Mouse (Mus musculus) midbrain, embryonic 11.5 days (tissue): Measurements from ENCODE around the gene Gcc1. TPM values are rescaled to one million over a fixed set of nuclear protein-coding genes. Genes with fewer than 3 reads are reported as not detected.

Experiments
- ATAC-seq: fragments of 200-750 bp; cut with Nextera tagmentation; 2 replicates; pipeline ENCODE4 v1.8.0; 2017; ENCODE audit warnings: moderate TSS enrichment, moderate library complexity; ENCODE audit not compliant: low FRiP score
- DNase-seq: peaks from one replicate; pipeline ENCODE4 v3.0.0; 2015; ENCODE audit warnings: low spot score; ENCODE audit errors: missing footprints
- H3K27ac ChIP-seq: fragments of 300-500 bp; sonication (generic); 2 replicates; pipeline ENCODE4 v1.5.1; 2014; ENCODE audit warnings: low read depth, low read length
- H3K27me3 ChIP-seq: fragments of 300-500 bp; sonication (generic); 2 replicates; pipeline ENCODE4 v1.6.1; 2014; ENCODE audit warnings: mild to moderate bottlenecking, low read length, moderate library complexity, mixed read lengths; ENCODE audit not compliant: control insufficient read depth, insufficient read depth
- H3K36me3 ChIP-seq: fragments of 300-500 bp; sonication (generic); 2 replicates; pipeline ENCODE4 v1.6.1; 2014; ENCODE audit warnings: mild to moderate bottlenecking, low read length, moderate library complexity, mixed read lengths; ENCODE audit not compliant: control insufficient read depth, insufficient read depth
- H3K4me1 ChIP-seq: fragments of 300-500 bp; sonication (generic); 2 replicates; pipeline ENCODE4 v1.6.1; 2014; ENCODE audit warnings: low read length; ENCODE audit not compliant: control insufficient read depth, insufficient read depth
- H3K4me2 ChIP-seq: fragments of 300-500 bp; sonication (generic); 2 replicates; pipeline ENCODE4 v1.6.1; 2014; ENCODE audit warnings: mild to moderate bottlenecking, moderate library complexity
- H3K4me3 ChIP-seq: fragments of 300-500 bp; sonication (generic); 2 replicates; pipeline ENCODE4 v1.5.1; 2014; ENCODE audit warnings: low read depth, low read length
- H3K9ac ChIP-seq: fragments of 300-500 bp; sonication (generic); 2 replicates; pipeline ENCODE4 v1.6.1; 2014; ENCODE audit warnings: low read length
- H3K9me3 ChIP-seq: fragments of 300-500 bp; sonication (generic); 2 replicates; pipeline ENCODE4 v1.6.1; 2016; ENCODE audit warnings: low read length; ENCODE audit not compliant: control insufficient read depth
- WGBS: fragments of 180-500 bp; shearing (Covaris S2); extraction: QIAGEN DNeasy Blood & Tissue Kit; methylation state at CpG from one replicate; pipeline ENCODE4 v1.1.7; 2014; 5-methylcytosine and 5-hydroxymethylcytosine counted together
- polyA plus RNA-seq: library from polyadenylated mRNA; unstranded; fragments of >200 nt; fragmentation: Nextera tagmentation; extraction: Ambion mirVana; gene quantifications from 2 replicates; pipeline ENCODE4 v1.2.1, GENCODE M21; 2014

The Gcc1 gene
- polyA plus RNA-seq, 1 experiment from 2014 or later = 8.9 TPM

DNA sequence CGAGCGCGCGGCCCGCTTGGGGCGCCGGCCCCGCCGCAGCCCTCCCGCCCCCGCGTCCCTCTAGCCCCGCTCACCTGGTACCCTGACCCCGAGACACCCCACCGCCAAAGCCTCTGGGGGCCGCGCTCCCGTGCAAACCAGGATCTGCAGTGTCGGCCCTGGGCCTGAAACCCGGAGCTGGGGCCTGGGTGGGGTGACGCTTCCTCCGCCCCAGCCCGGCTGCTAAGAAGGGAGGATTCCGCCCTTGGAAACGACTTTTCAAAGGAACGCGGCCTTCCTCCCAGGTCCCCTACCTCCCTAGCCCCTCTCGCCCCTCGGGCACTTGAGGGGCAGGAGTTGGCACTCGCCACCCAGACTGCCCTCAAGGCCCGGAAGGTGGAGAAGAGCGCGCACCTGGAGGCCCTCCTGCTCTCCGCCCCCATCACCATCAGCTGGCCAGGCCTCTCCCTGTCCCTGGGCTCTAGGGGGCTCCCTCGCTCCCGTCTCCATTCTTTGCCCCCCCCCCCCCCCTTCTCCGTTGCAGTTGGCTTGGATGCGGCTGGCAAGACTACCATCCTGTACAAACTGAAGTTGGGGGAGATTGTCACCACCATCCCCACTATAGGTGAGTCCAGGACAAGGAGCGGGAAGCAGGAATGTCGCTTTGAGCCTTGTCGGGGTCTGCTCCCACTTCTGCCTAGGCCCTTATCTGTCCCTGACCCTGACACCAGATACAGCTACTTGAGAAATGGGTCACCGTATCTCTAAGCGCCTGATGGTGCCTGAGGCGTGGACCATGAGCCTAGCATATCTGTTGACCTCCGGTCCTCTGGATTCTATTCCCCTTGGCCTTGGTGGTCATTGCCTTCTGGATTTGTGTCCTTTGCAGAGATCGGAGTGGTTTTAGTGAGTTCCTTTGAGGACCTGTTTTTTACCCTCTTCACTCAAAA is 4.2 kb downstream of the Gcc1 start:
- Histone ChIP-seq H3K4me3 (peak overlapping the region; percentile 92), H3K9me3 (no peaks in the 10 kb centered on the region), H3K36me3 (peaks cover 3% of the 10 kb centered on the region; the same call in 1 of the 2 replicates), H3K9ac (peak overlapping the region; percentile 95), H3K4me1 (peaks cover 27% of the 10 kb centered on the region), H3K27ac (peak overlapping the region; percentile 57), H3K27me3 (no peaks in the 10 kb centered on the region), H3K4me2 (peak overlapping the region; percentile 73)
- WGBS = 11% methylated on average over 39 of the region's 46 CpGs
- peak; percentile 95 for DNase-seq
- ATAC-seq = peak; percentile 67

DNA sequence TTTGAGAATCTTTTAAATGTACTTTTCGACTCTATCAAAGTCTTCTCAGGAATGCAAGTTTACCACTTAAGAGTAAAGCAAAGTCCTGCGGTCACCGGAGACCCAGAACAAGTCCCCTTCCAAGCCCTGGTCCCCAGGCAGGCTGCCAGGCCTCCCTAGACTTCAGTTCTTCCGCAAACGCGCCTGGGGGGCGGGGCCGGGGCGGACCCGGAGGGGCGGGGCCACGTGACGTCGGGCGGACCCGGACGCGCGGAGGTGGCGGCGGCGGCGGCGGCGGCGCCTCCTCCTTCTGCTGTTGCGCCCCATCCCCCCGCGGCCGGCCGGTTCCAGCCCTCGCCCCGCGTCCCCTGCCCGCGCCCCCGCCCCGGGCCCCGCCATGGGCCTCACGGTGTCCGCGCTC is 4.9 kb downstream of the Gcc1 start, which contains the start of gene Arf5:
Arf5 (plus strand) TSS at position 248 of the 400 bp plus-strand sequence.
- ATAC-seq = peak; percentile 83
- Histone ChIP-seq H3K27me3 (no peaks in the 10 kb centered on the region), H3K4me1 (peaks cover 27% of the 10 kb centered on the region), H3K36me3 (peaks cover 3% of the 10 kb centered on the region; the same call in 1 of the 2 replicates), H3K4me3 (peak within 1 kb of the TSS; percentile 92), H3K9ac (peak within 1 kb of the TSS; percentile 95), H3K9me3 (no peaks in the 10 kb centered on the region), H3K4me2 (peak within 1 kb of the TSS; percentile 73), H3K27ac (peak within 1 kb of the TSS; percentile 57)
- DNase-seq = peak; percentile 99
- 1% methylated on average over 34 of the region's 42 CpGs for WGBS

DNA sequence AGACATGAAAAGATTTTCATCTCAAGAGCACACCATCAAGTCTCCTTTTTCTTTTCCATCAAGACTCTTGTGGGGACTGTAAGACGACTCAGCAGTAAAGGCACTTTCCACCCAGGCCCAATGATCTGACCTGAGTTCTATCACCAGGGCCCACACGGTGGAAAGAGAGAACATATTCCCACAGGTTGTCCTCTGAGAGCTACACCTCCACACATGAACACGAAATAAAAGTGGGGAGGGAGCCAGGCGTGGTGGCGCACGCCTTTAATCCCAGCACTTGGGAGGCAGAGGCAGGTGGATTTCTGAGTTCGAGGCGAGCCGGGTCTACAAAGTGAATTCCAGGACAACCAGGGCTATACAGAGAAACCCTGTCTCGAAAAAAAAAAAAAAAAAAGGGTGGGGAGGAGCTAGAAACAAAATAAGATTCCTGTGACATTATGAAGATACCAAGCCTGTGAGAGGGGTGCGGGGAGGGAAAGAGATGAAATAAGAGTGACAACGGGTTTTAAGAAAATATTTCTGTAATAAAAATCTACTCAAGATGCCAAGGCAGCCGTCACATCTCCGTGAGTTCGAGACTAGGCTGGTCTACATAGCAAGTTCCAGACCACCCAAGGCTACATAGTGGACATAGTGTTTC is 5.4 kb downstream of the Gcc1 start:
- Histone ChIP-seq H3K27ac (no peak overlapping the region), H3K36me3 (peaks cover 3% of the 10 kb centered on the region; the same call in 1 of the 2 replicates), H3K4me3 (peak overlapping the region; percentile 92; the same call in 1 of the 2 replicates), H3K27me3 (no peaks in the 10 kb centered on the region), H3K4me2 (peak overlapping the region; percentile 73; the same call in 1 of the 2 replicates), H3K9me3 (no peaks in the 10 kb centered on the region), H3K4me1 (peaks cover 27% of the 10 kb centered on the region), H3K9ac (no peak overlapping the region)
- DNase-seq = no peak
- ATAC-seq = peak; percentile 20; the same call in 1 of the 2 replicates
- 68% methylated on average over 15 of the region's 15 CpGs for WGBS

DNA sequence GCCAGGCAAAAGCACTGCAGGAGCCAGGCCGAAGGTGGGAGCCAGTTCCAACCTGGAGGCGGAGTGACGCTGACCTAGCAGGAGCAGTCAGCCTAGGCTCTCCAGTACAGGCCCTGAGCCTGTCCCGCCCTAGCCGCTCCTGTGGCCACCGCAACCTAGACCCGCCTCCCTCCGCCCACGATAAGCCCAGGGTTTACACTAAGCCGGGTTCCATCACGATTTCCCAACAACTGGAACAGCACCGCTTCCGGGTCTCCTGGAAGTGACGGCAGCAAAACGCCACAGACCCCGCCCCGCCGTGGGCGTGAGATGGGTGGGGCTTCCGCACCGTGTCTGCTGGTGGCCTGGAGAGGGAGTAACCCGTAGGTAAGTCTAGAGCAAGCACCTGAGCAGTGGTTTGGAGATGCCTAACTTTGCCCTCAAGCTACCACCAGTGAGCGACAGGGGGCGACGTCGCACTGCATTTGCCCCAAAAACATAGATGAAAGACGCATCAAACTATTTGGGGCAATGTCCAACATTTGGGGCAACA is 6.7 kb downstream of the Gcc1 start:
- ATAC-seq = peak; percentile 81
- Histone ChIP-seq H3K36me3 (no peaks in the 10 kb centered on the region; the same call in 1 of the 2 replicates), H3K9me3 (no peaks in the 10 kb centered on the region), H3K27ac (no peak overlapping the region), H3K9ac (peak overlapping the region; percentile 70), H3K27me3 (no peaks in the 10 kb centered on the region), H3K4me2 (peak overlapping the region; percentile 94), H3K4me1 (peaks cover 27% of the 10 kb centered on the region), H3K4me3 (peak overlapping the region; percentile 59)
- DNase-seq = peak; percentile 99
- WGBS = under 1% methylated on average over 27 of the region's 27 CpGs

DNA sequence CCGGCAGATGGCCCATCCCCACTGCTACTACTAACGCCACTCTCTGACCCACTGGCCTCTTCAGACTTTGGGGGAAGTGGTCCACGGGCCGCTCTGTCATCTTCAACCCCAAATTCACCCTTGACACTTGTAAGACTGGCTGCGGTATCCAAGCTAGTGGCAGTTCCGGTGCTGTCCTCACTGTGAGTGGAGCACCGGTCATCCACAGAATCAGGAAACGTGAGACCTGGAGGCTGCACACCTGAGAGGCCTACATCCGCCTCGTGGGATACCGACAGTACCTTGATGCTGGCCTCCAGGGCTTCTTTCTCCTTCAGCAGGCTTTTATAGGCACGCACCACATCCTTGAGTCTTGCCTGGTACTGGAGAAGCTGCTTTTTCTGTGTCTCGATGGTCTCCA is 7.3 kb downstream of the Gcc1 start:
- H3K4me1 ChIP-seq = peaks cover 27% of the 10 kb centered on the region
- no peak for ATAC-seq
- H3K27ac ChIP-seq = no peak overlapping the region
- H3K4me2 ChIP-seq = peak overlapping the region; percentile 94
- H3K36me3 ChIP-seq = no peaks in the 10 kb centered on the region; the same call in 1 of the 2 replicates
- DNase-seq = no peak
- H3K4me3 ChIP-seq = peak overlapping the region; percentile 59
- H3K9me3 ChIP-seq = no peaks in the 10 kb centered on the region
- no peaks in the 10 kb centered on the region for H3K27me3 ChIP-seq
- H3K9ac ChIP-seq = peak overlapping the region; percentile 70
- WGBS = 22% methylated on average over 13 of the region's 13 CpGs

DNA sequence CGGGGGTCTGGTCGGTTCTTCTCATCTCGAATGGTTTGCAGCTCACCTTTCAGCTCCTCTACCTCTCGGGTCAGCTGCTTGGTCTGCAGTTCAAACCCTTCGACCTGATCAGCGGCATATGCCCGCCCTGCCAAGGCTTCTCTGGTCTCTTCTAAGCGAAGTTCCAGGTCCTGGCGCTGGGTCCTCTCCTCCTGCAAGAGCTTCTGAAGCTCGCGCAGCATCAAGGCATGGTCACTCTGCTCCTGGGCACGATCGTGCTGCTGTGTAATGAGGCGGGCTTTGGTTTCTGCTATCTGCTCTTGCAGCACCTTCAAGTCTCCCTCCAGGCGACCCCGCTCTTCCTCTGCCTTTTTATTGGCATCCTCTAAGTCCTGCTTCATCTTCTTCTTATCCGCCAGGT is 7.8 kb downstream of the Gcc1 start:
- H3K9ac ChIP-seq = no peak overlapping the region
- WGBS = 82% methylated on average over 17 of the region's 17 CpGs

DNA sequence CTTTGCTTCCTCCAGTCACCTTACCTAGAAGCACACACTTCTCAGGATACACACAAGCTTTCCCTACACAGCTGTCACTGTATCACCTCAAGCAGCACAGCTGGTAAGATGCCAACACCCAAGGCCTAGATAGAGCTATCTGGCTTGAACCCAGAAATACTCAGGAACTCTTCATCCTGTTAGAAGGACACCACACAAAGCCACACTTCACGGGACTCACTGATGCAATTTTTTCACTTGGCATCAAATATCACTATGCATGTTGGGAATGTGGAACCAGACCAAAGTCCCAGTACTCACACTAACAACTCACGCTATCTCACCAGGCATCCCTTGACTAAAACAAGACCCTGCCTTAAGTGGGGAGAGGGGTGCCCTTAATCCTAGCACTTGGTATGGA is 8.5 kb downstream of the Gcc1 start:
- ATAC-seq (no peak), DNase-seq (no peak)
- H3K9ac ChIP-seq = 0 out of 2 replicates have a peak overlapping the region, but pooled peaks have one; percentile 16
- peaks cover 3% of the 10 kb centered on the region; the same call in 1 of the 2 replicates for H3K36me3 ChIP-seq
- H3K27me3 ChIP-seq = no peaks in the 10 kb centered on the region
- no peak overlapping the region for H3K4me3 ChIP-seq
- H3K9me3 ChIP-seq = no peaks in the 10 kb centered on the region
- WGBS = 86% methylated on average over 2 of the region's 2 CpGs
- H3K4me1 ChIP-seq = peaks cover 22% of the 10 kb centered on the region
- no peak overlapping the region for H3K4me2 ChIP-seq
- no peak overlapping the region for H3K27ac ChIP-seq

More for the DNA sequence above, 7.8 kb downstream of the Gcc1 start:
- DNase-seq (no peak), ATAC-seq (no peak)
- H3K9me3 ChIP-seq = no peaks in the 10 kb centered on the region
- H3K4me2 ChIP-seq = peak overlapping the region; percentile 94
- peaks cover 27% of the 10 kb centered on the region for H3K4me1 ChIP-seq
- peak overlapping the region; percentile 59 for H3K4me3 ChIP-seq
- H3K36me3 ChIP-seq = peaks cover 3% of the 10 kb centered on the region
- no peak overlapping the region for H3K27ac ChIP-seq
- no peaks in the 10 kb centered on the region for H3K27me3 ChIP-seq

DNA sequence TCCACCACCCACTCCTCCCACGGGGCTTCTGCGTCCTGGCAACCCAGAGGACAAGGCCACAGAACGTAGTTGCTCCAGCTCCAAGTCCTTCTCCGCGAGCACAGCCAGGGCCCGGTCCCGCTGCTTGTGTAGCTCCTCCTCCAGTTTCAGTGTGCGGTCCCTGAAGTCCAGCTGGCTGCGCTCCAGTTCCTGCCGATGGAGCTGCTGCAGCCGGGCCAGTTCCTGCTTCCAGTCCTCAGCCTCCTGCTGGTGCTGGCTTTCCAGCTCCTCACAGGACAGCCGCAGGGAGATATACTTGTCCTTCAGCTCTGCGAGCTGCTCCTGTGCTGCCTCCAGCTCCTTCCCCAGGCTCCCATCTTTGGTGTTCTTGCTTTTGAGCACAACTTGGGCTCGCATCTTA is 9.7 kb downstream of the Gcc1 start:
- no peak overlapping the region for H3K9ac ChIP-seq
- ATAC-seq = no peak
- no peak overlapping the region for H3K4me3 ChIP-seq
- peaks cover 3% of the 10 kb centered on the region; the same call in 1 of the 2 replicates for H3K36me3 ChIP-seq
- DNase-seq = no peak
- no peaks in the 10 kb centered on the region for H3K9me3 ChIP-seq
- peaks cover 16% of the 10 kb centered on the region for H3K4me1 ChIP-seq
- no peak overlapping the region for H3K4me2 ChIP-seq
- no peak overlapping the region for H3K27ac ChIP-seq
- H3K27me3 ChIP-seq = no peaks in the 10 kb centered on the region
- 88% methylated on average over 14 of the region's 14 CpGs for WGBS
